Mouse (Mus musculus): ENCODE measurements around the gene Begain.

Begain gene

GRCm38 (mm10) chr12:109068167-109068653 lies at the start of gene Begain:
Begain (minus strand) TSS chr12:109068217.
- no peak for DNase-seq (ENCODE audit: low spot score in 2 of 2)

- no peak for DNase-seq (ENCODE audit: low spot score in 2 of 2)
Observed at GRCm38 (mm10) chr12:109115707-109116106, 47.7 kb upstream of the Begain start.

- DNase-seq (ENCODE audit: low spot score in 2 of 2), result no peak
Observed at GRCm38 (mm10) chr12:109115161-109115560, 47.1 kb upstream of the Begain start.

GRCm38 (mm10) chr12:109112996-109113592 lies 45.1 kb upstream of the Begain start:
- DNase-seq (ENCODE audit: low spot score in 2 of 2), result peak; percentile 30 to 35

- no peak for DNase-seq (ENCODE audit: low spot score in 2 of 2)
Observed at GRCm38 (mm10) chr12:109112354-109112995, 44.5 kb upstream of the Begain start.

- DNase-seq (ENCODE audit: low spot score in 2 of 2), result no peak
Observed at GRCm38 (mm10) chr12:109108911-109109310, 40.9 kb upstream of the Begain start.

- DNase-seq (ENCODE audit: low spot score in 2 of 2), result no peak
Observed at GRCm38 (mm10) chr12:109100381-109100780, 32.4 kb upstream of the Begain start.

GRCm38 (mm10) chr12:109090456-109091130 lies 22.6 kb upstream of the Begain start:
- no peak for DNase-seq (ENCODE audit: low spot score in 2 of 2)

GRCm38 (mm10) chr12:109090041-109090440 lies 22.0 kb upstream of the Begain start:
- no peak for DNase-seq (ENCODE audit: low spot score in 2 of 2)

- DNase-seq (ENCODE audit: low spot score in 2 of 2), result no peak
Observed at GRCm38 (mm10) chr12:109086111-109086510, 18.1 kb upstream of the Begain start.

GRCm38 (mm10) chr12:109085674-109086073 lies 17.7 kb upstream of the Begain start:
- no peak for DNase-seq (ENCODE audit: low spot score in 2 of 2)

- no peak for DNase-seq (ENCODE audit: low spot score in 2 of 2)
Observed at GRCm38 (mm10) chr12:109085046-109085445, 17.0 kb upstream of the Begain start.

- DNase-seq (ENCODE audit: low spot score in 2 of 2), result no peak
Observed at GRCm38 (mm10) chr12:109083476-109083875, 15.5 kb upstream of the Begain start.

GRCm38 (mm10) chr12:109077036-109077435 lies 9.0 kb upstream of the Begain start:
- no peak for DNase-seq (ENCODE audit: low spot score in 2 of 2)

- DNase-seq (ENCODE audit: low spot score in 2 of 2), result no peak
Observed at GRCm38 (mm10) chr12:109074777-109075285, 6.8 kb upstream of the Begain start.

- DNase-seq (ENCODE audit: low spot score in 2 of 2), result no peak
Observed at GRCm38 (mm10) chr12:109074106-109074505, 6.1 kb upstream of the Begain start.

- no peak for DNase-seq (ENCODE audit: low spot score in 2 of 2)
Observed at GRCm38 (mm10) chr12:109071248-109071647, 3.2 kb upstream of the Begain start.

GRCm38 (mm10) chr12:109069751-109070150 lies 1.7 kb upstream of the Begain start:
- DNase-seq (ENCODE audit: low spot score in 2 of 2), result no peak

GRCm38 (mm10) chr12:109068738-109069137 lies 721 bp upstream of the Begain start:
- no peak for DNase-seq (ENCODE audit: low spot score in 2 of 2)

GRCm38 (mm10) chr12:109067561-109068135 lies 369 bp downstream of the Begain start:
- DNase-seq (ENCODE audit: low spot score in 2 of 2), result peak; percentile 39 to 54

- no peak for DNase-seq (ENCODE audit: low spot score in 2 of 2)
Observed at GRCm38 (mm10) chr12:109058660-109059059, 9.4 kb downstream of the Begain start.

- DNase-seq (ENCODE audit: low spot score in 2 of 2), result no peak
Observed at GRCm38 (mm10) chr12:109057736-109058135, 10.3 kb downstream of the Begain start.

Data from frontal cortex, postnatal 10 days (tissue).